Mouse (Mus musculus) left cerebral cortex, postnatal 4 days (tissue): ENCODE results near the gene Sinhcaf. TPM values are rescaled to one million over a fixed set of nuclear protein-coding genes. Genes with fewer than 3 reads are reported as not detected.
"Not testable (repeated sequence)": the region's sequence is repeated elsewhere in the genome, so short reads cannot be mapped to it uniquely, and the experiment has no call there.

Experiments
- DNase-seq: peaks from one replicate; pipeline ENCODE4 v3.0.0-alpha.2; 2022
- intact Hi-C: fragments of 180-260 bp; cut with DNase I; formaldehyde crosslinking; loops from one replicate; pipeline ENCODE4 v1.15.1; 2025
- total RNA-seq, 2 experiments: library from RNA; stranded (reverse); gene quantifications; 2 replicates each; pipeline ENCODE4 v1.2.3; 2021

Sinhcaf gene
- total RNA-seq, 2 experiments from 2014 or later: 8.2 to 9.6 TPM

GRCm38 (mm10) chr6:148946881-148947405 is 676 bp upstream of the Sinhcaf start:
- DNase-seq: peak; percentile 7
- intact Hi-C loops: no loop called here

GRCm38 (mm10) chr6:148945509-148946408 is 508 bp downstream of the Sinhcaf start:
- DNase-seq: peak; percentile 39
- intact Hi-C loops: no loop called here

GRCm38 (mm10) chr6:148944767-148945508 is 1.3 kb downstream of the Sinhcaf start:
- DNase-seq: peak; percentile 72
- intact Hi-C loops: no loop called here

GRCm38 (mm10) chr6:148944344-148944766 is 1.9 kb downstream of the Sinhcaf start:
- DNase-seq: no peak
- intact Hi-C loops: no loop called here

GRCm38 (mm10) chr6:148943695-148944094 is 2.6 kb downstream of the Sinhcaf start:
- DNase-seq: no peak
- intact Hi-C loops: no loop called here

- intact Hi-C loops: no loop called here
- no peak for DNase-seq
Measured at GRCm38 (mm10) chr6:148942406-148942805, 3.9 kb downstream of the Sinhcaf start.

- intact Hi-C loops: no loop called here
- DNase-seq: no peak
Measured at GRCm38 (mm10) chr6:148941880-148942279, 4.4 kb downstream of the Sinhcaf start.

GRCm38 (mm10) chr6:148940383-148940782 is 5.9 kb downstream of the Sinhcaf start:
- peak; percentile 7 for DNase-seq
- intact Hi-C loops: not testable (repeated sequence)

GRCm38 (mm10) chr6:148937693-148938092 is 8.6 kb downstream of the Sinhcaf start:
- intact Hi-C loops: loop anchor here (10.0 kb wide), 1 partner anchor 187 kb away; no protein-coding TSS in a partner anchor
- no peak for DNase-seq

GRCm38 (mm10) chr6:148934961-148935590 is 11.2 kb downstream of the Sinhcaf start:
- DNase-seq: no peak
- intact Hi-C loops: loop anchor here (10.0 kb wide), 1 partner anchor 190 kb away; no protein-coding TSS in a partner anchor

- intact Hi-C loops: loop anchor here (10.0 kb wide), 1 partner anchor 194 kb away; no protein-coding TSS in a partner anchor
- DNase-seq: peak; percentile 14
Measured at GRCm38 (mm10) chr6:148931281-148931680, 15.0 kb downstream of the Sinhcaf start.

- intact Hi-C loops: loop anchor here (10.0 kb wide), 1 partner anchor 704 kb away; the partner anchor contains the start of gene Ergic2
- no peak for DNase-seq
Measured at GRCm38 (mm10) chr6:148918841-148919398, 27.3 kb downstream of the Sinhcaf start.

- DNase-seq: no peak
- intact Hi-C loops: loop anchor here (10.0 kb wide), 1 partner anchor 703 kb away; the partner anchor contains the start of gene Ergic2
Measured at GRCm38 (mm10) chr6:148917672-148918071, 28.6 kb downstream of the Sinhcaf start.

GRCm38 (mm10) chr6:148916817-148917216 is 29.4 kb downstream of the Sinhcaf start:
- peak; percentile 13 for DNase-seq
- intact Hi-C loops: loop anchor here (10.0 kb wide), 1 partner anchor 702 kb away; the partner anchor contains the start of gene Ergic2

- peak; percentile 40 for DNase-seq
- intact Hi-C loops: loop anchor here (10.0 kb wide), 1 partner anchor 699 kb away; the partner anchor contains the start of gene Ergic2
Measured at GRCm38 (mm10) chr6:148913938-148914337, 32.3 kb downstream of the Sinhcaf start.

GRCm38 (mm10) chr6:148911906-148912305 is 34.4 kb downstream of the Sinhcaf start:
- DNase-seq: not testable (repeated sequence)
- intact Hi-C loops: loop anchor here (10.0 kb wide), 1 partner anchor 697 kb away; the partner anchor contains the start of gene Ergic2

GRCm38 (mm10) chr6:148906958-148907357 is 39.3 kb downstream of the Sinhcaf start:
- intact Hi-C loops: loop anchor here (10.0 kb wide), 1 partner anchor 662 kb away; no protein-coding TSS in a partner anchor

GRCm38 (mm10) chr6:148902728-148903127 is 43.5 kb downstream of the Sinhcaf start:
- intact Hi-C loops: loop anchor here (10.0 kb wide), 1 partner anchor 658 kb away; no protein-coding TSS in a partner anchor
- DNase-seq: no peak

More at GRCm38 (mm10) chr6:148906958-148907357, 39.3 kb downstream of the Sinhcaf start:
- no peak for DNase-seq

- no peak for DNase-seq
- intact Hi-C loops: loop anchor here (5.0 kb wide), 1 partner anchor 64 kb away; the partner anchor contains the start of gene Ipo8
Measured at GRCm38 (mm10) chr6:148896507-148896851, 49.8 kb downstream of the Sinhcaf start.
